Mouse (Mus musculus) stomach, embryonic 14.5 days (tissue): ENCODE data around the gene Rhoa. TPM values are rescaled to one million over a fixed set of nuclear protein-coding genes. Genes with fewer than 3 reads are reported as not detected.

Source experiments
- ATAC-seq: fragments of 200-750 bp; cut with Nextera tagmentation; 2 replicates; pipeline ENCODE4 v1.8.0; 2017; ENCODE audit warnings: low read depth, moderate TSS enrichment; ENCODE audit not compliant: insufficient number of reproducible peaks, insufficient read depth, low FRiP score
- H3K27ac ChIP-seq: fragments of 300-500 bp; sonication (generic); 2 replicates; pipeline ENCODE4 v1.5.1; 2014; ENCODE audit warnings: mild to moderate bottlenecking, low read length, moderate library complexity, mixed read lengths
- H3K27me3 ChIP-seq: fragments of 300-500 bp; sonication (generic); 2 replicates; pipeline ENCODE4 v1.6.1; 2014; ENCODE audit warnings: low read length, control low read depth, mixed read lengths; ENCODE audit not compliant: control insufficient read depth, insufficient read depth
- H3K36me3 ChIP-seq: fragments of 300-500 bp; sonication (generic); 2 replicates; pipeline ENCODE4 v1.6.1; 2014; ENCODE audit warnings: mild to moderate bottlenecking, control low read depth, low read length, moderate library complexity, mixed read lengths; ENCODE audit not compliant: control insufficient read depth, insufficient read depth
- H3K4me1 ChIP-seq: fragments of 300-500 bp; sonication (generic); 2 replicates; pipeline ENCODE4 v1.6.1; 2014; ENCODE audit warnings: low read length, control low read depth, mixed read lengths; ENCODE audit not compliant: control insufficient read depth, insufficient read depth
- H3K4me2 ChIP-seq: fragments of 300-500 bp; sonication (generic); replicated peaks from 2 replicates; pipeline ENCODE4 v1.6.1; 2014; ENCODE audit warnings: low read depth, low read length, control low read depth
- H3K4me3 ChIP-seq: fragments of 300-500 bp; sonication (generic); 2 replicates; pipeline ENCODE4 v1.5.1; 2014; ENCODE audit warnings: low read depth, low read length, control low read depth
- H3K9ac ChIP-seq: fragments of 300-500 bp; sonication (generic); replicated peaks from 2 replicates; pipeline ENCODE4 v1.6.1; 2014; ENCODE audit warnings: low read depth, mild to moderate bottlenecking, control low read depth, low read length, moderate library complexity, mixed read lengths
- H3K9me3 ChIP-seq: fragments of 300-500 bp; sonication (generic); 2 replicates; pipeline ENCODE4 v1.6.1; 2016; ENCODE audit warnings: low read depth, low read length, control low read depth; ENCODE audit not compliant: control insufficient read depth
- WGBS: fragments of 180-500 bp; shearing (Covaris S2); extraction: QIAGEN DNeasy Blood & Tissue Kit; methylation state at CpG from one replicate; pipeline ENCODE4 v1.1.7; 2014; 5-methylcytosine and 5-hydroxymethylcytosine counted together
- polyA plus RNA-seq: library from polyadenylated mRNA; unstranded; fragments of >200 nt; fragmentation: Nextera tagmentation; extraction: Ambion mirVana; gene quantifications from 2 replicates; pipeline ENCODE4 v1.2.1, GENCODE M21; 2014

Rhoa gene
- polyA plus RNA-seq, 1 experiment from 2014 or later = 308 TPM

DNA sequence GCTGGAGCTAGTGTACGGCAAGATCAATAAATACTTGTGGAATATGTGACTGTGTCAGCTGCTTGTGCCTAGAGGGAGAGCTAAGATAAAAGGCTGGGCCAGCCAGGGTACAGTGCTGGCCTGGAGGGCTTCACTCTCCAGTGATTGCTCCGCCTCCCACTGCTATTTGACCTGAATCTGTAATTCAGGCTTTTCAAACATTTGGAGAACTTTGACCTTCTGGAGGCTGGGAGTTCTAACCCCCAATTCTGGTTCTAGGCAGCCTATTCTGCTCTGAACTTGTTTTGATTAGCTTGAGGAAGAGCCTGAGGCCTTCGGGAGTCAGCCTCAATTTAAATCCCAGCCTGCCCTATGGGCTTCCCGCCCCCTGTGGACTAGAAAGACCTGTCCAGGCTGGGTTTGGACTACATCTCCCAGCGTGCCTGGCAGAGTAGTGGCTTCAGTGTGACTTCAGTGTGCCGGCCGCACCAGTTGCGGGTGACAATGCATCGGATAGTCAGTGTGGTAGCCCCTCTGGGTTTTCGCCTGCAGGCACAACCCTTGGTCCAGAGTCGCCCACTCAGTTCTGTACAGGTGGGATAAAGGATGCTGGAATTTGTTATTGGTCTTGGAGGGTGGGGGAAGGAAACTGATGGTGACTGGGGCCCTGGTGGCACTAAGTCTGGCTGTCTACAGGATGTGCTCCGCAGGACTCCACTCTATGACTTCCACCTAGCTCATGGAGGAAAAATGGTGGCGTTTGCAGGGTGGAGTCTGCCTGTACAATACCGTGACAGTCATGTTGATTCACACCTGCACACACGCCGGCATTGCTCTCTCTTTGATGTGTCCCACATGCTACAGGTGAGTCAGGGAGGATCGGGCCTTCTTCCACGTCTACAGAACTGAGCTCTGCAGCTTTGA, 9.2 kb upstream of the Rhoa start, which contains the start of gene Amt:
Gene Amt, plus strand, starts transcription at position 401 of the 903 bp plus-strand sequence.
- H3K4me2 ChIP-seq = peak within 1 kb of the TSS; percentile 25
- H3K4me3 ChIP-seq = peak within 1 kb of the TSS; percentile 25; the same call in 1 of the 2 replicates
- H3K27ac ChIP-seq = peak within 1 kb of the TSS; percentile 74
- H3K36me3 ChIP-seq = peaks cover 2% of the 10 kb centered on the region
- H3K9me3 ChIP-seq = no peaks in the 10 kb centered on the region
- no peak within 1 kb of the TSS for H3K9ac ChIP-seq
- H3K27me3 ChIP-seq = no peaks in the 10 kb centered on the region
- WGBS = 21% methylated on average over 18 of the region's 18 CpGs
- H3K4me1 ChIP-seq = no peaks in the 10 kb centered on the region
- ATAC-seq = peak; percentile 81

DNA sequence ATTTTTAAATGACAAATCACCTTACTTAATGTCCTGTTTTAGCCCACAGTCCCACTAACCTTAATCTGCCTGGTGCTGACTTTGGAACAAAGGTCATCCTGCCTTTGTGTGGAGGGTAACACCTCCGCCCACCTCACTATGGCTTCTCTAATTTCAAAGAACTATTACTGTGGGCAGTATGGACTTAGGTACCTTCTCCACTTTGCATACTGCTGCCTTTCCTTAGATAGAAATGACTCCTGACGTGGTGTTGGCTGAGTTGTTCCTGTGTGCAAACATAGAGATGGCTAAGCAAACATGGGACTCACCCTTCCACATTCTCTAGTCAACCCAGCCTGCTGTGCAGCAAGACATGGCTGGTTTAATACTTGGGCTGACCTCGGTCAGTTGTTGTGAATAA, 4.1 kb upstream of the Rhoa start:
- Histone ChIP-seq H3K27me3 (no peaks in the 10 kb centered on the region), H3K36me3 (peaks cover 21% of the 10 kb centered on the region), H3K9ac (no peak overlapping the region), H3K9me3 (no peaks in the 10 kb centered on the region), H3K4me1 (peaks cover 6% of the 10 kb centered on the region), H3K27ac (peak overlapping the region; percentile 72; the same call in 1 of the 2 replicates), H3K4me3 (no peak overlapping the region), H3K4me2 (no peak overlapping the region)
- WGBS = 65% methylated on average over 3 of the region's 3 CpGs
- peak; percentile 5; the same call in 1 of the 2 replicates for ATAC-seq

DNA sequence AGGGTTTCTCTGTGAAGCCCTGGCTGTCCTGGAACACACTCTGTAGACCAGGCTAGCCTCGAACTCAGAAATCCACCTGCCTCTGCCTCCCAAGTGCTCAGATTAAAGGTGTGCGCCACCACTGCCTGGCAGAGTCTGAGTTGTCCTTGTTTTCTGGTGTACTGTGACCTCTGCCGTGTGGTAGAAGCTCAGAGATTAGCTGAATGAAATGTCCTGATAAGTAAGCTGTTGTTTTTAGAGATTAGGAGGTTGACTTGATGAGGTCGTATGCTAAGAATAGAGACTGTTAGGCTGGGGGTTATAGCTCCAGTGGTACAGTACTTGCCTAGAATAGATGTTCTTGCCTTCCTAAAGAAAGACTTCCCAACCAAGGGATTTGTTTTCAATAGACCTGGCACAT, 1.2 kb upstream of the Rhoa start:
- Histone ChIP-seq H3K4me3 (peak overlapping the region; percentile 87), H3K4me2 (peak overlapping the region; percentile 93), H3K27me3 (no peaks in the 10 kb centered on the region), H3K9me3 (no peaks in the 10 kb centered on the region), H3K36me3 (peaks cover 21% of the 10 kb centered on the region), H3K9ac (peak overlapping the region; percentile 60; the same call in 1 of the 2 replicates), H3K27ac (no peak overlapping the region), H3K4me1 (peaks cover 26% of the 10 kb centered on the region)
- ATAC-seq = no peak
- 76% methylated on average over 4 of the region's 4 CpGs for WGBS

DNA sequence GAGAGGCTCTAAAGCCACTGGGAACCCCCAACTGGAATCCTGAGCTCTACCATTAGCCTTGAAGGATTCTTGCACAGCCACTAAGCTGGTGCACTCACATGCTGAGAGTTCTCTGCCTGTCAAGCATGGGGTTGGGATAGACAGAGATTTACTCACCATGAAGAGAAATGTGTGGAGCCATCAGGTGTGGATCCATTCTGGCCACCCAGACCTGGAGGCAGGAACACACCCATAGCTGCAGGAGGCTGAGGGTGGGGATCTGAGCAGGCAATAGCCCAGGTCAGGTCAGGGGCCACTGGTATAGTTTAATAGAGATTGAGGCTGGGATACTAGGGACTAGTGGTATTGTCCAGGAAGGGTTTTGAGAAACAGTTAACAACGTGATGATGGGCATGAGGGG, 759 bp upstream of the Rhoa start:
- H3K36me3 ChIP-seq = peaks cover 21% of the 10 kb centered on the region
- WGBS = 0% methylated on average over 1 of the region's 1 CpGs
- peak overlapping the region; percentile 87 for H3K4me3 ChIP-seq
- H3K27ac ChIP-seq = peak overlapping the region; percentile 57; the same call in 1 of the 2 replicates
- peaks cover 26% of the 10 kb centered on the region for H3K4me1 ChIP-seq
- no peaks in the 10 kb centered on the region for H3K9me3 ChIP-seq
- H3K4me2 ChIP-seq = peak overlapping the region; percentile 93
- ATAC-seq = no peak
- no peaks in the 10 kb centered on the region for H3K27me3 ChIP-seq
- H3K9ac ChIP-seq = peak overlapping the region; percentile 60

DNA sequence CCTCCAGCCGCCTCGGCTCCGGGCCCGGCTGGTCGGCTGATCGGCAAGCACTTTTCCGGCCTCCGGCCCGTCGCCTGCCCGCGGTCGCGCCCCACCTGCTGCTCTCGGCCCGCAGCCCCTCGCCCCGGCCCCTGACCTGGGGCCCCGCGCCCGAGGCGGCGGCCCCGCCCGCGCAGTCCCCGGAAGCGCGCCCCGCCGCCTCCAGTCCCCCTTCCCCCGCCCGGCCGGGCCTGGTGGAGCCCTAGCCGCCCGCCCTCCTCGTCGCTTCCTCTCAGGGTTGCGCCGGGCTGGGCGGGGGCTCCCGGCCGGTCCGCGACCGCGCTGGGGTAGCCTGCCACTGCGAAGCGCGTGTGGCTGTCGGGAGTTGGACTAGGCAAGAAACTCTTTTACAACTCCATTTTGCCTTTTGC, 647 bp downstream of the Rhoa start:
- under 1% methylated on average over 51 of the region's 51 CpGs for WGBS
- ATAC-seq = peak; percentile 79
- Histone ChIP-seq H3K9ac (peak overlapping the region; percentile 97), H3K36me3 (peaks cover 19% of the 10 kb centered on the region), H3K4me2 (peak overlapping the region; percentile 86), H3K4me3 (peak overlapping the region; percentile 87), H3K4me1 (peaks cover 29% of the 10 kb centered on the region), H3K27me3 (no peaks in the 10 kb centered on the region), H3K27ac (peak overlapping the region; percentile 100), H3K9me3 (no peaks in the 10 kb centered on the region)

DNA sequence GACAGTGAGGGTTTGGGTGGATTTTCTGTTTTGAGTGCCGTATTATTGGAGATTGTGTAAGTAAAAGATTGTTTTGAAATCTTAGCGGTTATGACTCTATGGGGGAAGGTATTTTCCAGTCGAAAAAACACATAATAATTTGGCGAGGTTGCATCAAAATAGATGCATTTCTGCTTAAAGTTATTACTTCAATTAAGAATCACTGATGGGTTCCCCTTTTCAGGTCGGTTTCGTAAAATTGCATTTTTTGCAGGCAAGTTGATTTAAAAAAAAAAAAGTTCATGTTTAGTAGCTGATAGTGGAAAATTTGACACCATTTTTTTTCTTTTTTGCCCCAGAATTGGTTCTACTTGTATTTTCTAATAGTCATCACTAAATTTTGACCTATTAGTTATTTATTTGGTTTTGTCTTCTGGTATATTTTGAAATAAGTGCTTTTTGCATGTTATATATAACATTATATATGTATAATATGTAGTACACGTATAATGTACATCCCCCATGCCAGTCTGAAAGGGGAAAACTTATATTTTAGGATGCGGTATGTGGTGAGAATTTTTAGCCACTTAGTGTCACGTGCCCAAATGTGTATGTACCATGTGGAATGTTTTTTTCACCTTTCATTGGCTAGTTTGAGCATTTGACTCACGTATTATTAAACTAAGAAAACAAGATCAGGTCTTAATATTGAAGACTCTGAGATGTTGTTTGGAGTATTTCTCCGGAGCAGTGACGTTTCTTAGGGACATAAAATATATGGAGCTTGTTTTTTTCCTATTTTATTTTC, 1.3 kb downstream of the Rhoa start:
- H3K4me1 ChIP-seq = peaks cover 29% of the 10 kb centered on the region
- H3K4me3 ChIP-seq = peak overlapping the region; percentile 87
- peak overlapping the region; percentile 86 for H3K4me2 ChIP-seq
- 9% methylated on average over 12 of the region's 12 CpGs for WGBS
- H3K9ac ChIP-seq = peak overlapping the region; percentile 97
- H3K27me3 ChIP-seq = no peaks in the 10 kb centered on the region
- peak overlapping the region; percentile 100 for H3K27ac ChIP-seq
- no peak for ATAC-seq
- no peaks in the 10 kb centered on the region for H3K9me3 ChIP-seq
- H3K36me3 ChIP-seq = peaks cover 19% of the 10 kb centered on the region

DNA sequence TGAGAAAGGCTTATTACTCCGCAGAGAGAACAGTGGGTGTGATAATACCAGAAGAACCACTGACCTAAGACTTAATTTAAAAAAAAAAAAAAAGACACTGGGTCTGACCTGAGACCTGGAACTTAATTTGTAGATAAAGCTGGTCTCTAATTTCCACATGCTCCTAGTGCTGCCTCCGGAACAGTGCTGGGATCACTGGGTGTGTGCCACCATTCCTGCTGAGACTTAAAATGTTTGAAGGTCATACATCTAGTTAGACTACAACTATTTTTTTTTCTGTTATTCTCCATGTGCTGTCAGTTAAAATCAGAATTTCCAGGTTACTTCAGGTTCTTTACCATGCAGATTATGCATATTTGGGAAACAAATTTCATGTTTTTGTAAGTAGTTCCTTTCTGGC, 2.2 kb downstream of the Rhoa start:
- ATAC-seq = no peak
- peaks cover 11% of the 10 kb centered on the region for H3K36me3 ChIP-seq
- peak overlapping the region; percentile 25; the same call in 1 of the 2 replicates for H3K9ac ChIP-seq
- peak overlapping the region; percentile 87 for H3K4me3 ChIP-seq
- peaks cover 29% of the 10 kb centered on the region for H3K4me1 ChIP-seq
- peak overlapping the region; percentile 86 for H3K4me2 ChIP-seq
- peak overlapping the region; percentile 21; the same call in 1 of the 2 replicates for H3K27ac ChIP-seq
- 47% methylated on average over 2 of the region's 2 CpGs for WGBS
- H3K9me3 ChIP-seq = no peaks in the 10 kb centered on the region
- no peaks in the 10 kb centered on the region for H3K27me3 ChIP-seq

DNA sequence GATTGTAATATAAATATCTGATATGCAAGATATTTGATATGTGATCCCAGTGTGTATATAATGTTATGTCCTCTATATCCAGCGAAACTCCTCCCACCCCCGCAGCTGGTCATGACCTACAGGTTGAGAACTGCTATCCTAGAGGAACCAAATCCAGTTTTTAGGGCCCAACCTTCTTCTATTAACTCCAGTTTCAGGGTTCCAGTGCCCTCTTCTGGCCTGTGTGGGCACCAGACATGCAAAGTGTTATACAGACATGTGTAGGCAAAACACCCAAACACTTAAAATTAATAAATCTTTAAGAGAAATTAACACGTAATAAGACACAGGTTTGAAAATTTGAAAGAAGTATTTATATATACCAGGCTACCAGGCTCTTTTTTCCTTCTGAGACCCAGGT, 11.6 kb downstream of the Rhoa start:
- no peak overlapping the region for H3K9ac ChIP-seq
- no peaks in the 10 kb centered on the region for H3K27me3 ChIP-seq
- H3K36me3 ChIP-seq = peaks cover 14% of the 10 kb centered on the region; the same call in 1 of the 2 replicates
- no peak overlapping the region for H3K4me2 ChIP-seq
- H3K4me1 ChIP-seq = no peaks in the 10 kb centered on the region
- H3K27ac ChIP-seq = no peak overlapping the region
- no peak for ATAC-seq
- no peak overlapping the region for H3K4me3 ChIP-seq
- no peaks in the 10 kb centered on the region for H3K9me3 ChIP-seq
- 92% methylated on average over 3 of the region's 3 CpGs for WGBS
